Mouse (Mus musculus): ENCODE measurements around the gene Wdr54. TPM values are rescaled to one million over a fixed set of nuclear protein-coding genes. Genes with fewer than 3 reads are reported as not detected.

Gene Wdr54
- polyA plus RNA-seq (2012): not detected in 2 replicates

- no peak for TF ChIP-seq GATA1 (IDR thresholded peaks at IDR 0.05; ENCODE audit: low read length)
Observed at GRCm38 (mm10) chr6:83156259-83156684, at the start of gene Wdr54, which contains the start of gene 1700003E16Rik. Gene Wdr54, minus strand, starts transcription at chr6:83156397. Gene 1700003E16Rik, plus strand, starts transcription at chr6:83156404.

GRCm38 (mm10) chr6:83205851-83206250 lies 49.7 kb upstream of the Wdr54 start:
- no peak for TF ChIP-seq GATA1 (IDR thresholded peaks at IDR 0.05; ENCODE audit: low read length)

GRCm38 (mm10) chr6:83203320-83203719 lies 47.1 kb upstream of the Wdr54 start:
- TF ChIP-seq GATA1 (IDR thresholded peaks at IDR 0.05; ENCODE audit: low read length): no peak

GRCm38 (mm10) chr6:83197345-83198004 lies 41.3 kb upstream of the Wdr54 start:
- TF ChIP-seq GATA1 (IDR thresholded peaks at IDR 0.05; ENCODE audit: low read length): no peak

- TF ChIP-seq GATA1 (IDR thresholded peaks at IDR 0.05; ENCODE audit: low read length): no peak
Observed at GRCm38 (mm10) chr6:83193571-83193970, 37.4 kb upstream of the Wdr54 start.

GRCm38 (mm10) chr6:83186946-83187345 lies 30.7 kb upstream of the Wdr54 start:
- no peak for TF ChIP-seq GATA1 (IDR thresholded peaks at IDR 0.05; ENCODE audit: low read length)

- TF ChIP-seq GATA1 (IDR thresholded peaks at IDR 0.05; ENCODE audit: low read length): no peak
Observed at GRCm38 (mm10) chr6:83185895-83186861, 30.0 kb upstream of the Wdr54 start.

- no peak for TF ChIP-seq GATA1 (IDR thresholded peaks at IDR 0.05; ENCODE audit: low read length)
Observed at GRCm38 (mm10) chr6:83184858-83185435, 28.8 kb upstream of the Wdr54 start.

- TF ChIP-seq GATA1 (IDR thresholded peaks at IDR 0.05; ENCODE audit: low read length): no peak
Observed at GRCm38 (mm10) chr6:83180605-83181004, 24.4 kb upstream of the Wdr54 start.

GRCm38 (mm10) chr6:83179390-83180117 lies 23.4 kb upstream of the Wdr54 start:
- no peak for TF ChIP-seq GATA1 (IDR thresholded peaks at IDR 0.05; ENCODE audit: low read length)

GRCm38 (mm10) chr6:83175996-83176395 lies 19.8 kb upstream of the Wdr54 start:
- no peak for TF ChIP-seq GATA1 (IDR thresholded peaks at IDR 0.05; ENCODE audit: low read length)

GRCm38 (mm10) chr6:83172240-83172920 lies 16.2 kb upstream of the Wdr54 start:
- TF ChIP-seq GATA1 (IDR thresholded peaks at IDR 0.05; ENCODE audit: low read length): no peak

GRCm38 (mm10) chr6:83171063-83171462 lies 14.9 kb upstream of the Wdr54 start:
- no peak for TF ChIP-seq GATA1 (IDR thresholded peaks at IDR 0.05; ENCODE audit: low read length)

- no peak for TF ChIP-seq GATA1 (IDR thresholded peaks at IDR 0.05; ENCODE audit: low read length)
Observed at GRCm38 (mm10) chr6:83169872-83170271, 13.7 kb upstream of the Wdr54 start.

GRCm38 (mm10) chr6:83166243-83166630 lies 10.0 kb upstream of the Wdr54 start:
- TF ChIP-seq GATA1 (IDR thresholded peaks at IDR 0.05; ENCODE audit: low read length): no peak
